Mouse (Mus musculus) kidney, adult 2 months (tissue): ENCODE results near the gene Lclat1. TPM values are rescaled to one million over a fixed set of nuclear protein-coding genes. Genes with fewer than 3 reads are reported as not detected.
A peak's percentile ranks its signal among the peaks of the same experiment; 100 is the strongest.

Experiments used
- DNase-seq: peaks from one replicate; pipeline ENCODE4 v3.0.0; 2021
- H3K27ac ChIP-seq: fragments of 200-500 bp; 2 replicates; pipeline ENCODE4 v1.5.1; 2012; ENCODE audit warnings: low read depth, low read length, control low read depth, inconsistent platforms; ENCODE audit not compliant: insufficient read depth
- H3K27me3 ChIP-seq: fragments of 200-500 bp; replicated peaks from 2 replicates; pipeline ENCODE4 v1.6.1; 2012; ENCODE audit warnings: mild to moderate bottlenecking, moderate library complexity, low read length, inconsistent platforms; ENCODE audit not compliant: control insufficient read depth, insufficient read depth
- H3K36me3 ChIP-seq: fragments of 200-500 bp; 2 replicates; pipeline ENCODE4 v1.6.1; 2012; ENCODE audit warnings: mild to moderate bottlenecking, moderate library complexity, low read length, inconsistent platforms; ENCODE audit not compliant: control insufficient read depth, insufficient read depth
- H3K4me1 ChIP-seq: fragments of 200-500 bp; 2 replicates; pipeline ENCODE4 v1.6.1; 2011; ENCODE audit warnings: low read length; ENCODE audit not compliant: control insufficient read depth, insufficient read depth
- H3K4me3 ChIP-seq: fragments of 200-500 bp; 2 replicates; pipeline ENCODE4 v1.5.1; 2011; ENCODE audit warnings: mild to moderate bottlenecking, low read depth, low read length, control low read depth; ENCODE audit not compliant: insufficient read depth
- CTCF ChIP-seq: fragments of 200-500 bp; conservative IDR thresholded peaks from 2 replicates; pipeline ENCODE4 v1.5.1; 2011; ENCODE audit warnings: low read depth, mild to moderate bottlenecking, control low read depth, low read length, moderate library complexity, mixed read lengths; ENCODE audit not compliant: insufficient read depth, insufficient read length
- POLR2A ChIP-seq: fragments of 200-500 bp; IDR thresholded peaks from one replicate; pipeline ENCODE4 v1.6.1; 2011; ENCODE audit warnings: low read depth, low read length, control low read depth
- WGBS: fragments of 180-500 bp; shearing (Covaris S2); methylation state at CpG from one replicate; pipeline ENCODE4 v1.1.7; 2018; 5-methylcytosine and 5-hydroxymethylcytosine counted together
- polyA plus RNA-seq: library from polyadenylated mRNA; depleted of rRNA; stranded (reverse); fragments of >200 nt; gene quantifications from 2 replicates; pipeline ENCODE4 v1.2.3, GENCODE M21; 2012; rRNA removed

Lclat1 gene
- 17.3 and 18.8 TPM in 2 replicates for polyA plus RNA-seq

GRCm38 (mm10) chr17:73107158-73108157 is at the start of gene Lclat1:
Gene Lclat1, plus strand, starts transcription at chr17:73107985.
- peak; percentile 97 for DNase-seq
- peaks cover 6% of the 10 kb centered on the region; the same call in 1 of the 2 replicates for H3K4me1 ChIP-seq
- no peaks in the 10 kb centered on the region for H3K36me3 ChIP-seq
- no peaks in the 10 kb centered on the region for H3K27me3 ChIP-seq
- TF ChIP-seq CTCF (no peak), POLR2A (no peak)
- H3K27ac ChIP-seq, result peak within 1 kb of the TSS; percentile 97
- peak within 1 kb of the TSS; percentile 96 for H3K4me3 ChIP-seq
- WGBS, result 2% methylated on average over 51 of the region's 51 CpGs

GRCm38 (mm10) chr17:73058319-73058718 is 49.5 kb upstream of the Lclat1 start:
- Histone ChIP-seq H3K27me3 (no peaks in the 10 kb centered on the region), H3K27ac (no peak overlapping the region), H3K4me3 (no peak overlapping the region), H3K36me3 (no peaks in the 10 kb centered on the region), H3K4me1 (no peaks in the 10 kb centered on the region)
- 61% methylated on average over 5 of the region's 5 CpGs for WGBS
- no peak for DNase-seq
- TF ChIP-seq CTCF (no peak), POLR2A (no peak)

GRCm38 (mm10) chr17:73060224-73060896 is 47.4 kb upstream of the Lclat1 start:
- peak; percentile 28 for DNase-seq
- WGBS, result 63% methylated on average over 3 of the region's 3 CpGs
- Histone ChIP-seq H3K27ac (peak overlapping the region; percentile 36; the same call in 1 of the 2 replicates), H3K4me1 (no peaks in the 10 kb centered on the region), H3K27me3 (no peaks in the 10 kb centered on the region), H3K4me3 (no peak overlapping the region), H3K36me3 (no peaks in the 10 kb centered on the region)
- TF ChIP-seq CTCF (no peak), POLR2A (no peak)

GRCm38 (mm10) chr17:73060897-73061252 is 46.9 kb upstream of the Lclat1 start:
- no peaks in the 10 kb centered on the region for H3K27me3 ChIP-seq
- H3K27ac ChIP-seq, result peak overlapping the region; percentile 8; the same call in 1 of the 2 replicates
- 59% methylated on average over 8 of the region's 8 CpGs for WGBS
- DNase-seq, result no peak
- H3K4me3 ChIP-seq, result no peak overlapping the region
- TF ChIP-seq CTCF (no peak), POLR2A (no peak)
- H3K4me1 ChIP-seq, result no peaks in the 10 kb centered on the region
- no peaks in the 10 kb centered on the region for H3K36me3 ChIP-seq

- no peaks in the 10 kb centered on the region for H3K27me3 ChIP-seq
- WGBS, result 73% methylated on average over 1 of the region's 1 CpGs
- TF ChIP-seq CTCF (no peak), POLR2A (no peak)
- H3K36me3 ChIP-seq, result no peaks in the 10 kb centered on the region
- H3K4me3 ChIP-seq, result no peak overlapping the region
- H3K27ac ChIP-seq, result no peak overlapping the region
- no peaks in the 10 kb centered on the region for H3K4me1 ChIP-seq
- DNase-seq, result no peak
Observed at GRCm38 (mm10) chr17:73062701-73063100, 45.1 kb upstream of the Lclat1 start.

GRCm38 (mm10) chr17:73063299-73063698 is 44.5 kb upstream of the Lclat1 start:
- 43% methylated on average over 2 of the region's 2 CpGs for WGBS
- no peak for DNase-seq
- 0 out of 2 replicates have a peak, but pooled peaks cover 2% of the 10 kb centered on the region for H3K4me1 ChIP-seq
- H3K36me3 ChIP-seq, result no peaks in the 10 kb centered on the region
- no peak overlapping the region for H3K4me3 ChIP-seq
- no peaks in the 10 kb centered on the region for H3K27me3 ChIP-seq
- no peak overlapping the region for H3K27ac ChIP-seq
- TF ChIP-seq POLR2A, result no peak
- no peak for TF ChIP-seq CTCF

- 80% methylated on average over 1 of the region's 1 CpGs for WGBS
- no peak overlapping the region for H3K27ac ChIP-seq
- H3K36me3 ChIP-seq, result no peaks in the 10 kb centered on the region
- TF ChIP-seq POLR2A (no peak), CTCF (no peak)
- no peaks in the 10 kb centered on the region for H3K27me3 ChIP-seq
- H3K4me1 ChIP-seq, result 0 out of 2 replicates have a peak, but pooled peaks cover 6% of the 10 kb centered on the region
- H3K4me3 ChIP-seq, result no peak overlapping the region
- DNase-seq, result no peak
Observed at GRCm38 (mm10) chr17:73063781-73064180, 44.0 kb upstream of the Lclat1 start.
